Mouse (Mus musculus): Measurements from ENCODE around the gene Ndufa13. TPM values are rescaled to one million over a fixed set of nuclear protein-coding genes. Genes with fewer than 3 reads are reported as not detected.

Gene Ndufa13
- polyA plus RNA-seq, 3 experiments from 2014 or later = 194 to 284 (median 245) TPM

Other genes starting within 250 kb of the Ndufa13 start
- under 1 TPM; 0.23 to 0.52 (median 0.25) TPM for gene Zfp964, start 248.1 kb downstream of the Ndufa13 start, polyA plus RNA-seq (2017; shearing (Covaris generic))
- 10 to 100 TPM; 36.0 to 57.8 (median 52.2) TPM for gene Zfp869, start 191.8 kb downstream of the Ndufa13 start, polyA plus RNA-seq (2017; shearing (Covaris generic))
- 1 to 10 TPM; 3.8 to 8.4 (median 7.1) TPM for gene Zfp963, start 152.6 kb downstream of the Ndufa13 start, polyA plus RNA-seq (2017; shearing (Covaris generic))
- 1 to 10 TPM in 2 of 3 experiments, under 1 TPM in 1; 0.96 to 2.6 (median 1.4) TPM for gene Gm20422, start 127.7 kb downstream of the Ndufa13 start, polyA plus RNA-seq (2017; shearing (Covaris generic))
- gene Atp13a1, start 111.4 kb downstream of the Ndufa13 start, polyA plus RNA-seq (2017; shearing (Covaris generic)) = 10 to 100 TPM; 19.0 to 20.5 (median 20.0) TPM
- gene Zfp866, start 111.4 kb downstream of the Ndufa13 start, polyA plus RNA-seq (2017; shearing (Covaris generic)) = 10 to 100 TPM; 14.0 to 22.5 (median 16.0) TPM
- 100 to 1,000 TPM in 1 of 3 experiments, 10 to 100 TPM in 2; 53.2 to 105 (median 79.3) TPM for gene Gmip, start 93.9 kb downstream of the Ndufa13 start, polyA plus RNA-seq (2017; shearing (Covaris generic))
- gene Lpar2, start 80.1 kb downstream of the Ndufa13 start, polyA plus RNA-seq (2017; shearing (Covaris generic)) = under 1 TPM; 0.18 to 0.77 (median 0.51) TPM
- 10 to 100 TPM in 2 of 3 experiments, 1 to 10 TPM in 1; 7.5 to 20.8 (median 18.4) TPM for gene Pbx4, start 70.1 kb downstream of the Ndufa13 start, polyA plus RNA-seq (2017; shearing (Covaris generic))
- gene Cilp2, start 14.9 kb downstream of the Ndufa13 start, polyA plus RNA-seq (2017; shearing (Covaris generic)) = not detected
- 1 to 10 TPM in 1 of 3 experiments, under 1 TPM in 1, not detected in 1; 0.35 to 1.2 TPM for gene Tssk6, start 374 bp downstream of the Ndufa13 start, polyA plus RNA-seq (2017; shearing (Covaris generic))
- gene Yjefn3, start 154 bp upstream of the Ndufa13 start, polyA plus RNA-seq (2017; shearing (Covaris generic)) = 1 to 10 TPM in 1 of 3 experiments, under 1 TPM in 1, not detected in 1; 0.56 to 1.1 TPM
- gene Gatad2a, start 93.8 kb upstream of the Ndufa13 start, polyA plus RNA-seq (2017; shearing (Covaris generic)) = 10 to 100 TPM; 20.1 to 29.0 (median 23.2) TPM
- 10 to 100 TPM; 35.3 to 56.2 (median 45.5) TPM for gene Mau2, start 140.2 kb upstream of the Ndufa13 start, polyA plus RNA-seq (2017; shearing (Covaris generic))
- gene Sugp1, start 140.3 kb upstream of the Ndufa13 start, polyA plus RNA-seq (2017; shearing (Covaris generic)) = 10 to 100 TPM; 38.0 to 52.9 (median 52.6) TPM
- gene Tm6sf2, start 170.4 kb upstream of the Ndufa13 start, polyA plus RNA-seq (2017; shearing (Covaris generic)) = under 1 TPM in 2 of 3 experiments, not detected in 1; 0.59 to 0.94 TPM
- gene Hapln4, start 180.9 kb upstream of the Ndufa13 start, polyA plus RNA-seq (2017; shearing (Covaris generic)) = not detected
- gene Ncan, start 218.3 kb upstream of the Ndufa13 start, polyA plus RNA-seq (2017; shearing (Covaris generic)) = not detected
- gene Nr2c2ap, start 228.8 kb upstream of the Ndufa13 start, polyA plus RNA-seq (2017; shearing (Covaris generic)) = 10 to 100 TPM; 37.8 to 49.3 (median 40.1) TPM
- 10 to 100 TPM; 36.6 to 71.1 (median 66.0) TPM for gene Rfxank, start 236.6 kb upstream of the Ndufa13 start, polyA plus RNA-seq (2017; shearing (Covaris generic))
- 10 to 100 TPM; 83.2 to 86.8 (median 86.6) TPM for gene Borcs8, start 236.9 kb upstream of the Ndufa13 start, polyA plus RNA-seq (2017; shearing (Covaris generic))
- gene Mef2b, start 237.2 kb upstream of the Ndufa13 start, polyA plus RNA-seq (2017; shearing (Covaris generic)) = 1 to 10 TPM in 1 of 3 experiments, under 1 TPM in 2; 0.29 to 2.2 (median 0.36) TPM